Mouse (Mus musculus): ENCODE data around the gene Tmem184b. TPM values are rescaled to one million over a fixed set of nuclear protein-coding genes. Genes with fewer than 3 reads are reported as not detected.

Gene Tmem184b
- total and polyA plus RNA-seq, 3 experiments = 38.7 to 83.1 (median 42.9) TPM

- no peak overlapping the region; the same call in 1 of the 2 replicates for H3K4me3 ChIP-seq
- DNase-seq = peak; percentile 82 to 91
- intact Hi-C loops (cut with DNase I) = loop anchor here (1.0 to 5.0 kb wide), 2 partner anchors 55 to 90 kb away; no protein-coding TSS in a partner anchor
- H3K79me2 ChIP-seq (replicated peaks; ENCODE audit: control insufficient read depth, insufficient read depth, low read length) = peaks cover 4% of the 10 kb centered on the region
- H3K4me1 ChIP-seq (ENCODE audit: control insufficient read depth, insufficient read depth, low read length) = peaks cover 38% of the 10 kb centered on the region
- H3K27me3 ChIP-seq (ENCODE audit: control insufficient read depth, insufficient read depth, low read length) = no peaks in the 10 kb centered on the region
- H3K27ac ChIP-seq = peak overlapping the region; percentile 88
- 0 out of 2 replicates have a peak, but pooled peaks have one; percentile 53 for TF ChIP-seq POLR2A (IDR thresholded peaks at IDR 0.05; ENCODE audit: insufficient read depth, low read depth, low read length)
- peak; percentile 97 for TF ChIP-seq EP300 (IDR thresholded peaks at IDR 0.05; ENCODE audit: insufficient read depth, low read depth, low read length)
- TF ChIP-seq CTCF (IDR thresholded peaks at IDR 0.05) = peak; percentile 79
- WGBS = 11% methylated on average over 6 of the region's 6 CpGs
- peaks cover 3% of the 10 kb centered on the region; the same call in 1 of the 2 replicates for H3K36me3 ChIP-seq (ENCODE audit: control insufficient read depth, insufficient read depth, low read length)
- peak overlapping the region; percentile 51 for H3K9ac ChIP-seq (ENCODE audit: low read depth, low read length)
Observed at GRCm38 (mm10) chr15:79377681-79378080, 25.7 kb downstream of the Tmem184b start.

GRCm38 (mm10) chr15:79374760-79375159, 28.6 kb downstream of the Tmem184b start:
- H3K9ac ChIP-seq (ENCODE audit: low read depth, low read length) = no peak overlapping the region
- DNase-seq = no peak
- TF ChIP-seq EP300 (IDR thresholded peaks at IDR 0.05; ENCODE audit: insufficient read depth, low read depth, low read length) (no peak), POLR2A (IDR thresholded peaks at IDR 0.05; ENCODE audit: insufficient read depth, low read depth, low read length) (no peak), CTCF (IDR thresholded peaks at IDR 0.05) (no peak)
- no peak overlapping the region for H3K4me3 ChIP-seq
- peaks cover 4% of the 10 kb centered on the region; the same call in 1 of the 2 replicates for H3K79me2 ChIP-seq (replicated peaks; ENCODE audit: control insufficient read depth, insufficient read depth, low read length)
- no peak overlapping the region for H3K27ac ChIP-seq
- intact Hi-C loops (cut with DNase I) = loop anchor here (5.0 kb wide), 1 partner anchor 52 kb away; no protein-coding TSS in a partner anchor
- H3K27me3 ChIP-seq (ENCODE audit: control insufficient read depth, insufficient read depth, low read length) = no peaks in the 10 kb centered on the region
- 74% methylated on average over 3 of the region's 3 CpGs for WGBS
- H3K36me3 ChIP-seq (ENCODE audit: control insufficient read depth, insufficient read depth, low read length) = peaks cover 3% of the 10 kb centered on the region; the same call in 1 of the 2 replicates
- peaks cover 26% of the 10 kb centered on the region for H3K4me1 ChIP-seq (ENCODE audit: control insufficient read depth, insufficient read depth, low read length)

- peak overlapping the region; percentile 5; the same call in 1 of the 2 replicates for H3K9ac ChIP-seq (ENCODE audit: low read depth, low read length)
- 69% methylated on average over 7 of the region's 7 CpGs for WGBS
Observed at GRCm38 (mm10) chr15:79370281-79370843, 33.0 kb downstream of the Tmem184b start.

GRCm38 (mm10) chr15:79369452-79370280, 33.7 kb downstream of the Tmem184b start:
- no peak overlapping the region for H3K4me3 ChIP-seq
- peaks cover 4% of the 10 kb centered on the region for H3K36me3 ChIP-seq (ENCODE audit: control insufficient read depth, insufficient read depth, low read length)
- no peaks in the 10 kb centered on the region for H3K27me3 ChIP-seq (ENCODE audit: control insufficient read depth, insufficient read depth, low read length)
- WGBS = 53% methylated on average over 15 of the region's 15 CpGs
- intact Hi-C loops (cut with DNase I) = loop anchor here (5.0 kb wide), 1 partner anchor 42 kb away; the partner anchor contains the start of gene Pla2g6
- no peaks in the 10 kb centered on the region for H3K79me2 ChIP-seq (replicated peaks; ENCODE audit: control insufficient read depth, insufficient read depth, low read length)
- TF ChIP-seq POLR2A (IDR thresholded peaks at IDR 0.05; ENCODE audit: insufficient read depth, low read depth, low read length) (no peak), EP300 (IDR thresholded peaks at IDR 0.05; ENCODE audit: insufficient read depth, low read depth, low read length) (no peak), CTCF (IDR thresholded peaks at IDR 0.05) (no peak)
- H3K9ac ChIP-seq (ENCODE audit: low read depth, low read length) = peak overlapping the region; percentile 14
- peak in 1 of 2 experiments; percentile 47 for DNase-seq
- peaks cover 26% of the 10 kb centered on the region for H3K4me1 ChIP-seq (ENCODE audit: control insufficient read depth, insufficient read depth, low read length)
- peak overlapping the region; percentile 97 for H3K27ac ChIP-seq

More at GRCm38 (mm10) chr15:79370281-79370843, 33.0 kb downstream of the Tmem184b start:
- peaks cover 4% of the 10 kb centered on the region for H3K36me3 ChIP-seq (ENCODE audit: control insufficient read depth, insufficient read depth, low read length)
- TF ChIP-seq EP300 (IDR thresholded peaks at IDR 0.05; ENCODE audit: insufficient read depth, low read depth, low read length) = no peak
- TF ChIP-seq POLR2A (IDR thresholded peaks at IDR 0.05; ENCODE audit: insufficient read depth, low read depth, low read length) = no peak
- no peak for TF ChIP-seq CTCF (IDR thresholded peaks at IDR 0.05)
- peak overlapping the region; percentile 97 for H3K27ac ChIP-seq
- H3K4me3 ChIP-seq = no peak overlapping the region
- peaks cover 26% of the 10 kb centered on the region for H3K4me1 ChIP-seq (ENCODE audit: control insufficient read depth, insufficient read depth, low read length)
- no peaks in the 10 kb centered on the region for H3K79me2 ChIP-seq (replicated peaks; ENCODE audit: control insufficient read depth, insufficient read depth, low read length)
- no peaks in the 10 kb centered on the region for H3K27me3 ChIP-seq (ENCODE audit: control insufficient read depth, insufficient read depth, low read length)
- no peak for DNase-seq
- intact Hi-C loops (cut with DNase I) = no loop called here

GRCm38 (mm10) chr15:79368861-79369440, 34.4 kb downstream of the Tmem184b start:
- peak overlapping the region; percentile 56 for H3K9ac ChIP-seq (ENCODE audit: low read depth, low read length)
- peak; percentile 55 to 59 for DNase-seq
- H3K79me2 ChIP-seq (replicated peaks; ENCODE audit: control insufficient read depth, insufficient read depth, low read length) = no peaks in the 10 kb centered on the region
- TF ChIP-seq POLR2A (IDR thresholded peaks at IDR 0.05; ENCODE audit: insufficient read depth, low read depth, low read length) (no peak), CTCF (IDR thresholded peaks at IDR 0.05) (no peak), EP300 (IDR thresholded peaks at IDR 0.05; ENCODE audit: insufficient read depth, low read depth, low read length) (no peak)
- H3K27me3 ChIP-seq (ENCODE audit: control insufficient read depth, insufficient read depth, low read length) = no peaks in the 10 kb centered on the region
- intact Hi-C loops (cut with DNase I) = loop anchor here (5.0 kb wide), 1 partner anchor 42 kb away; the partner anchor contains the start of gene Pla2g6
- no peak overlapping the region for H3K4me3 ChIP-seq
- WGBS = 42% methylated on average over 8 of the region's 8 CpGs
- H3K36me3 ChIP-seq (ENCODE audit: control insufficient read depth, insufficient read depth, low read length) = peaks cover 4% of the 10 kb centered on the region
- peaks cover 26% of the 10 kb centered on the region for H3K4me1 ChIP-seq (ENCODE audit: control insufficient read depth, insufficient read depth, low read length)
- H3K27ac ChIP-seq = peak overlapping the region; percentile 97

Data from heart, adult 2 months (tissue).